Mouse (Mus musculus) MEL (cell line): ENCODE results near the gene Mrpl14. TPM values are rescaled to one million over a fixed set of nuclear protein-coding genes. Genes with fewer than 3 reads are reported as not detected.

Experiments used
- DNase-seq: peaks from one replicate; pipeline ENCODE4 v3.0.0; 2011; ENCODE audit warnings: low read depth, low spot score
- H3K27ac ChIP-seq: 2 replicates; pipeline ENCODE4 v1.5.1; 2012; ENCODE audit warnings: low read depth, mild to moderate bottlenecking, control low read depth, low read length, moderate library complexity; ENCODE audit not compliant: control insufficient read depth
- H3K27me3 ChIP-seq, 2 experiments: fragments of 150-350 bp in 1 of 2; sonication (generic) in 1 of 2; 2 replicates each; pipeline ENCODE4 v1.6.1; 2012; ENCODE audit warnings: low read length in 2 of 2, mild to moderate bottlenecking in 2 of 2, improper control_type of control experiment in 1 of 2, moderate library complexity in 1 of 2; ENCODE audit not compliant: insufficient read depth in 2 of 2, control insufficient read depth in 1 of 2
- H3K36me3 ChIP-seq, 2 experiments: 2 replicates each; pipeline ENCODE4 v1.6.1; 2012 to 2014; ENCODE audit warnings: low read length in 2 of 2, improper control_type of control experiment in 1 of 2, inconsistent platforms in 1 of 2, mild to moderate bottlenecking in 1 of 2; ENCODE audit not compliant: insufficient read depth in 2 of 2, control insufficient read depth in 1 of 2
- H3K4me1 ChIP-seq, 2 experiments: fragments of 150-350 bp in 1 of 2; sonication (generic) in 1 of 2; 2 replicates each; pipeline ENCODE4 v1.6.1; 2012; ENCODE audit warnings: low read length in 2 of 2, improper control_type of control experiment in 1 of 2, mild to moderate bottlenecking in 1 of 2; ENCODE audit not compliant: insufficient read depth in 2 of 2, control insufficient read depth in 1 of 2
- H3K4me3 ChIP-seq, 2 experiments: fragments of 150-350 bp in 1 of 2; sonication (generic) in 1 of 2; 2 replicates each; pipeline ENCODE4 v1.5.1; 2012; ENCODE audit warnings: low read depth in 2 of 2, low read length in 2 of 2, mild to moderate bottlenecking in 2 of 2, moderate library complexity in 2 of 2, control low read depth in 1 of 2, improper control_type of control experiment in 1 of 2; ENCODE audit not compliant: control insufficient read depth in 1 of 2, insufficient read depth in 1 of 2
- H3K79me2 ChIP-seq: 2 replicates; pipeline ENCODE4 v1.6.1; 2012; ENCODE audit warnings: mild to moderate bottlenecking, low read length, moderate library complexity; ENCODE audit not compliant: control insufficient read depth, poor library complexity, insufficient read depth
- H3K9ac ChIP-seq: 2 replicates; pipeline ENCODE4 v1.6.1; 2012; ENCODE audit warnings: low read depth, mild to moderate bottlenecking, control low read depth, low read length, moderate library complexity; ENCODE audit not compliant: control insufficient read depth, poor library complexity, severe bottlenecking
- H3K9me3 ChIP-seq: fragments of 150-350 bp; sonication (generic); replicated peaks from 2 replicates; pipeline ENCODE4 v1.6.1; 2012; ENCODE audit warnings: mild to moderate bottlenecking, low read length, improper control_type of control experiment, moderate library complexity; ENCODE audit not compliant: insufficient read depth
- CHD2 ChIP-seq: IDR thresholded peaks from 2 replicates; pipeline ENCODE4 v1.6.1; 2011; ENCODE audit warnings: low read length, improper control_type of control experiment
- CTCF ChIP-seq, 3 experiments: IDR thresholded peaks in 2 of 3; conservative IDR thresholded peaks in 1 of 3; 2 replicates each; pipeline ENCODE4 v1.5.1; 2011 to 2012; ENCODE audit warnings: low read length in 3 of 3, low read depth in 2 of 3, mild to moderate bottlenecking in 2 of 3, improper control_type of control experiment in 1 of 3, inconsistent platforms in 1 of 3, mixed read lengths in 1 of 3, moderate library complexity in 1 of 3; ENCODE audit not compliant: control insufficient read depth in 1 of 3, insufficient read depth in 1 of 3, poor library complexity in 1 of 3, severe bottlenecking in 1 of 3
- EP300 ChIP-seq, 2 experiments: IDR thresholded peaks; 2 replicates each; pipeline ENCODE4 v1.6.1; 2011; ENCODE audit warnings: improper control_type of control experiment in 2 of 2, low read length in 2 of 2, low read depth in 1 of 2, mild to moderate bottlenecking in 1 of 2
- GATA1 ChIP-seq: IDR thresholded peaks from 2 replicates; pipeline ENCODE4 v1.6.1; 2011; ENCODE audit warnings: low read depth, low read length, improper control_type of control experiment
- HCFC1 ChIP-seq: IDR thresholded peaks from 2 replicates; pipeline ENCODE4 v1.6.1; 2012; ENCODE audit warnings: low read depth, mild to moderate bottlenecking, inconsistent platforms, low read length, improper control_type of control experiment, moderate library complexity
- JUND ChIP-seq: IDR thresholded peaks from 2 replicates; pipeline ENCODE4 v1.6.1; 2011; ENCODE audit warnings: low read depth, mild to moderate bottlenecking, improper control_type of control experiment, low read length
- KAT2A ChIP-seq: conservative IDR thresholded peaks from 2 replicates; pipeline ENCODE4 v1.6.1; 2012; ENCODE audit warnings: low read depth, low read length, improper control_type of control experiment, inconsistent platforms
- MAFK ChIP-seq: IDR thresholded peaks from 2 replicates; pipeline ENCODE4 v1.6.1; 2011; ENCODE audit warnings: low read depth, mild to moderate bottlenecking, low read length, improper control_type of control experiment, borderline replicate concordance
- MAX ChIP-seq: IDR thresholded peaks from 2 replicates; pipeline ENCODE4 v1.6.1; 2011; ENCODE audit warnings: low read length, improper control_type of control experiment
- MAZ ChIP-seq: IDR thresholded peaks from 2 replicates; pipeline ENCODE4 v1.6.1; 2012; ENCODE audit warnings: low read depth, mild to moderate bottlenecking, inconsistent platforms, low read length, improper control_type of control experiment
- MEF2A ChIP-seq: IDR thresholded peaks from 2 replicates; pipeline ENCODE4 v1.6.1; 2014; ENCODE audit warnings: low read depth, mild to moderate bottlenecking, inconsistent platforms, low read length, improper control_type of control experiment; ENCODE audit not compliant: poor library complexity, insufficient replicate concordance, severe bottlenecking; ENCODE audit errors: extremely low read depth
- MXI1 ChIP-seq: IDR thresholded peaks from 2 replicates; pipeline ENCODE4 v1.6.1; 2011; ENCODE audit warnings: mild to moderate bottlenecking, low read depth, low read length, improper control_type of control experiment
- NELFE ChIP-seq: IDR thresholded peaks from 2 replicates; pipeline ENCODE4 v1.6.1; 2011; ENCODE audit warnings: low read depth, low read length, improper control_type of control experiment
- POLR2A ChIP-seq, 2 experiments: IDR thresholded peaks; 2 replicates each; pipeline ENCODE4 v1.6.1; 2011 to 2012; ENCODE audit warnings: low read length in 2 of 2, mild to moderate bottlenecking in 2 of 2, control low read depth in 1 of 2, improper control_type of control experiment in 1 of 2, low read depth in 1 of 2, moderate library complexity in 1 of 2; ENCODE audit not compliant: control insufficient read depth in 1 of 2, insufficient read depth in 1 of 2, poor library complexity in 1 of 2
- RAD21 ChIP-seq: IDR thresholded peaks from 2 replicates; pipeline ENCODE4 v1.6.1; 2011; ENCODE audit warnings: mild to moderate bottlenecking, low read depth, low read length, improper control_type of control experiment
- SIN3A ChIP-seq: IDR thresholded peaks from 2 replicates; pipeline ENCODE4 v1.6.1; 2012; ENCODE audit warnings: low read length, improper control_type of control experiment, inconsistent platforms
- SMC3 ChIP-seq: IDR thresholded peaks from 2 replicates; pipeline ENCODE4 v1.6.1; 2011; ENCODE audit warnings: low read depth, low read length, improper control_type of control experiment
- TBP ChIP-seq: IDR thresholded peaks from 2 replicates; pipeline ENCODE4 v1.8.0; 2011; ENCODE audit warnings: low read depth, low read length, improper control_type of control experiment
- TCF12 ChIP-seq: IDR thresholded peaks from 2 replicates; pipeline ENCODE4 v1.6.1; 2014; ENCODE audit warnings: low read depth, mild to moderate bottlenecking, inconsistent platforms, low read length, improper control_type of control experiment, moderate library complexity
- ZC3H11A ChIP-seq: IDR thresholded peaks from 2 replicates; pipeline ENCODE4 v1.6.1; 2012; ENCODE audit warnings: low read depth, mild to moderate bottlenecking, inconsistent platforms, low read length, improper control_type of control experiment
- polyA plus RNA-seq, 2 experiments: library from polyadenylated mRNA; stranded (reverse) in 1 of 2; unstranded in 1 of 2; fragments of >175 nt in 1 of 2; fragments of >200 nt in 1 of 2; gene quantifications; 2 replicates each; pipeline versions ENCODE4 v1.2.1 to v1.2.4; 2012; ENCODE audit warnings: low replicate concordance in 2 of 2, low read depth in 1 of 2; ENCODE audit not compliant: insufficient read length in 2 of 2, insufficient read depth in 1 of 2, missing spikeins in 1 of 2
- total RNA-seq: library from RNA; depleted of rRNA; stranded (reverse); fragments of 300-350 nt; gene quantifications from 2 replicates; pipeline ENCODE4 v1.2.3, GENCODE M21; 2012

The Mrpl14 gene
- total and polyA plus RNA-seq, 3 experiments, result 66.2 to 159 TPM; not detected in 1

DNA sequence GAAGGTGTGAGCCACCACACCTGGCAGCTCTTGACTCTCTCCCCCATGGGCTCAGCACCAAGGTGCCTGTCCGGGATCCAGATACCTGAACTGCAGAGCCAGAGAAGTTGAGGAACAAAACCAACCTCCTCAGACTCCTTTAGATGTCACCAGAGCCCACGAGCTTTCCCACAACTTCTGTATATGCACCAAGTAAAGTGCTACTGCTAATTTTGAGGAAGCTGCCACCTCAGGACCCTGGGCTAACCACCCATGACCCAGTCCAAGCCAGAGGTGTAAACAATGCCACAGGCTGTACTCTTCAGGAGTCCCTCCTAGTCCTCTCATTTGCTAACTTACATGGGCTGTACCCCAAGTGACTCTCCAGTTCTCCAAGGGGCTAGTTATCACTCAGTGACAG is 13.5 kb upstream of the Mrpl14 start:
- TF ChIP-seq KAT2A, result no peak
- no peak for TF ChIP-seq MXI1
- TF ChIP-seq CHD2, result no peak
- no peak for TF ChIP-seq MAZ
- no peak for TF ChIP-seq TCF12
- TF ChIP-seq SIN3A, result no peak
- no peak for TF ChIP-seq CTCF (IDR thresholded peaks at IDR 0.05 in 2 of 3, conservative IDR thresholded peaks at IDR 0.05 in 1 of 3; ENCODE audit: control insufficient read depth in 1 of 3, insufficient read depth in 1 of 3, low read depth in 2 of 3, low read length in 3 of 3, poor library complexity in 1 of 3, severe bottlenecking in 1 of 3)
- TF ChIP-seq TBP, result no peak
- TF ChIP-seq MAFK, result no peak
- no peak for TF ChIP-seq MEF2A
- TF ChIP-seq NELFE, result no peak
- TF ChIP-seq POLR2A (IDR thresholded peaks at IDR 0.05; ENCODE audit: control insufficient read depth in 1 of 2, insufficient read depth in 1 of 2, low read depth in 1 of 2, low read length in 2 of 2, poor library complexity in 1 of 2), result no peak
- no peak for TF ChIP-seq EP300 (IDR thresholded peaks at IDR 0.05; ENCODE audit: low read depth in 1 of 2, low read length in 2 of 2)
- TF ChIP-seq MAX, result no peak
- no peak for TF ChIP-seq ZC3H11A
- TF ChIP-seq HCFC1, result no peak
- no peaks in the 10 kb centered on the region for H3K4me1 ChIP-seq
- no peak overlapping the region for H3K9ac ChIP-seq
- H3K36me3 ChIP-seq, result no peaks in the 10 kb centered on the region; a peak in 2 of 4 replicates
- no peak overlapping the region for H3K27ac ChIP-seq
- H3K79me2 ChIP-seq, result no peaks in the 10 kb centered on the region
- no peak for DNase-seq
- H3K27me3 ChIP-seq, result no peaks in the 10 kb centered on the region
- no peak overlapping the region for H3K4me3 ChIP-seq
- no peaks in the 10 kb centered on the region for H3K9me3 ChIP-seq

DNA sequence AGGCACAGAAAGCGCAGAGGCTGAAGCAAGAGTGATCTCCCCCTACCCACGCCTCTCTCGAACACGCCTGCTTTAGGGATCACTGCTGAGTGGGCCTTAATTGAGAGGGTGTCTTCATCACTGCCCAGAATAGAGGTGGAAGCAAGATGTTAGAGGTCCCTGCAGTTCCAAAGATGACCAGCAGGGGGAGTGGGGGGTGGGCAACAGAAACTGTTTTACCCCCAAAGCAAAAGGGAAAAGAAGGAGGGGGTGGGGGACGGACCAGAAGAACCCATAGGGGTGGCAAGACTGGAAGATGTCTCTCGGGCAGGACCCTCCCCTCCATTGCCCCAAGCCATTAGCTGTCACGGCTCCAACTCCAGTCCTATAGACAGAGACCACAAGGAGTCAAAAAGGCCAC is 8.0 kb upstream of the Mrpl14 start:
- Histone ChIP-seq H3K27ac (no peak overlapping the region), H3K79me2 (no peaks in the 10 kb centered on the region; the same call in 1 of the 2 replicates), H3K4me1 (no peaks in the 10 kb centered on the region), H3K9me3 (no peaks in the 10 kb centered on the region), H3K27me3 (no peaks in the 10 kb centered on the region), H3K9ac (no peak overlapping the region), H3K36me3 (no peaks in the 10 kb centered on the region; a peak in 2 of 4 replicates), H3K4me3 (no peak overlapping the region)
- peak; percentile 60 for DNase-seq
- peak; percentile 79 to 93 (median 81) for TF ChIP-seq CTCF (IDR thresholded peaks at IDR 0.05 in 2 of 3, conservative IDR thresholded peaks at IDR 0.05 in 1 of 3; ENCODE audit: control insufficient read depth in 1 of 3, insufficient read depth in 1 of 3, low read depth in 2 of 3, low read length in 3 of 3, poor library complexity in 1 of 3, severe bottlenecking in 1 of 3)
- no peak for TF ChIP-seq GATA1
- peak; percentile 43 for TF ChIP-seq RAD21
- peak; percentile 73 for TF ChIP-seq SMC3
- TF ChIP-seq JUND, result no peak
- peak; percentile 21; the same call in 1 of the 2 replicates for TF ChIP-seq ZC3H11A
- TF ChIP-seq MAZ, result 0 out of 2 replicates have a peak, but pooled peaks have one; percentile 30
